Mouse (Mus musculus) 416B (cell line): ENCODE measurements at regions not wholly inside any gene's neighbourhood (a gene's known extent, or its start where the extent isn't known, plus 50 kb on each side); places are given as distances from the start of the nearest gene placed in this dataset.

ENCODE experiments used
- DNase-seq: peaks from one replicate; pipeline ENCODE4 v3.0.0; 2011; ENCODE audit warnings: low read depth

GRCm38 (mm10) chr3:45198994-45199589, 179.1 kb upstream of the Pcdh10 start:
- DNase-seq: no peak

GRCm38 (mm10) chr3:45204392-45205043, 173.7 kb upstream of the Pcdh10 start:
- no peak for DNase-seq

GRCm38 (mm10) chr3:45231641-45232433, 146.4 kb upstream of the Pcdh10 start:
- no peak for DNase-seq

- no peak for DNase-seq
Measured at GRCm38 (mm10) chr3:45238457-45238856, 139.7 kb upstream of the Pcdh10 start.

GRCm38 (mm10) chr3:45245456-45245855, 132.7 kb upstream of the Pcdh10 start:
- no peak for DNase-seq

GRCm38 (mm10) chr3:45246601-45247000, 131.6 kb upstream of the Pcdh10 start:
- DNase-seq: no peak

GRCm38 (mm10) chr3:45276783-45277182, 101.4 kb upstream of the Pcdh10 start:
- no peak for DNase-seq

GRCm38 (mm10) chr3:45297242-45297853, 80.8 kb upstream of the Pcdh10 start:
- no peak for DNase-seq

- DNase-seq: peak; percentile 51
Measured at GRCm38 (mm10) chr3:45319257-45319656, 58.9 kb upstream of the Pcdh10 start.
